Mouse (Mus musculus): Measurements from ENCODE around the gene Yjefn3.

DNA sequence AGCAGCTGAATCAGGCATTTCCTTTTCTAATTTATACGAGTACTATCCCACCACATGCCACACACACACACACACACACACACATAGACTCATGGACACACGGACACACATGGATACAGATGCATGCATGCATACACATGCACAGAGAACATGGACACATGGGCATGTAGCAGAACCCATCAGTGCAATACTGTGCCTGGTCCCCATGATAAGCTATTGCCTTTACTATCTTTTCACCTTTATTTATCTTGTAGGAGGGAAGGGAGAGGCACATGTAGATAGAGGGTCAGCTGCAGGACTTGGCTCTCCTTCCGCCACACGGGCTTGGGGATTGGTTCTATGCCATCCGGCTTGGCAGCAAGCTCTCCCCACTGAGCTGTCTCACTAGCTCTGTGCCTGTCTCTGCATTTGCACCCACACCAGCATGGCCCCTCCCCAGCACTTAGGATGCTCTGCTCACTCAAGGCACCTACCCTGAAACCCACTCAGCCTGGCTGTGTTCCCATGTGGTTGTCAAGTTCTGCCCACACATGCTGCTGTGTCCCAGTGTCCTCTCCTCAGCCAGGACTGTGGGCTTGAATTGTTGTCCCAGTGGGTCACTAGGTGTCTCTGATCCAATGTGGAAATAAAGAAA is 39.0 kb downstream of the Yjefn3 start:
- TF ChIP-seq CTCF (IDR thresholded peaks at IDR 0.05; ENCODE audit: extremely low read depth, insufficient read depth, insufficient read length, insufficient replicate concordance) (no peak), POLR2A (IDR thresholded peaks at IDR 0.05; ENCODE audit: low read depth, low read length) (no peak)

All from spleen, adult 2 months (tissue).